Comparison of ENCODE assay signal across 22 mouse cellular contexts in the genomic region with DNA sequence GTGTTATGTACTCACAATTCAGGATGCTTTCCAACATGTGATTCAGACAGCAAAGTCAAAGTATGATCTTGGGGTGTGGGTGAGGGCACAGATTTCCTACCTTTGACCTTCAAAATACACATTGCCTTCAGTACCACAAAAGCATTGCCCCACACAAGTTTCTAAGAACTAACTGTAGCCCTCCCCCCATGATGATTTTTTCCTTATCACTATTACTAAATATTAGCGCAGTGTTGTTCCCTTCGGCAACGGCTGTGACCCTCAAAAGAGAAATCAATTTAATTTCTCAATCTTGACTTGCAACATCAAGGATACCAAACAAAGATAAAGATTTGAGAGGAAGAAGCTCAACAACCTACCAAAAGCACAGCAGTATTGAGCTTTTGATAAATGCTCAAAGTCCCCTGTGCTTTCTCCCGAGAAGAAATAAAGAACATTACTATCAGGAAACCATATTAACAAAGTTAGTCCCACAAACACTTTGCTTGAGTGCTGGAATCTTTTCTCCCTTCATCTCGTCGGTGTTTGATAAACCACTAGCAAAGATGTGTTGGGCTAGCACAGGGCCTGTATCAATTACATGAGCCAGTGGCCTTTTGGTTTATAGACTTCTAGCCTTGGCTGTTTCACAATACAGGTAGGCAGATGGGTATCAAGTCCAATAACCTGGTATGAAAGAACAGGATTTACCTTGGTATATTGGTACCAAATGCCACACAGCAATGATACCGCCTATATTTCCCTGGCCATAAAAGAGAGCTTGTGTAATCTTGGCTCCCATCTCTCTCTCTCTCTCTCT. TPM values are rescaled to one million over a fixed set of nuclear protein-coding genes. Genes with fewer than 3 reads are reported as not detected.
"Had no signal": no experiment of that assay in that cellular context is flagged by ENCODE, and none has a peak within 500 bp of the region (broad histone marks: within the 10 kb centered on the region; RNA-seq: fewer than 3 reads in every experiment).

No protein-coding gene starts in this region.

- H3K27me3 ChIP-seq: liver, embryonic 13.5 days; liver, embryonic 15.5 days; midbrain, embryonic 12.5 days; neural tube, embryonic 13.5 days; neural tube, embryonic 15.5 days had no signal

- H3K27ac ChIP-seq: liver, embryonic 13.5 days; liver, embryonic 15.5 days; midbrain, embryonic 10.5 days; midbrain, embryonic 12.5 days; neural tube, embryonic 13.5 days; neural tube, embryonic 15.5 days had no signal

- DNase-seq: liver, embryonic 13.5 days; lung, adult 18-20 months; lung, embryonic 14.5 days; lung, postnatal 10 days; lung, postnatal 4 days; midbrain, embryonic 14.5 days; retina, postnatal 1 day; right cerebral cortex, adult 18-20 months; right cerebral cortex, postnatal 25 days; right cerebral cortex, postnatal 4 days; spleen, adult 18-20 months; thymus, adult 18-20 months; thymus, postnatal 14 days; thymus, postnatal 36 days had no signal

- H3K9me3 ChIP-seq: liver, embryonic 13.5 days; liver, embryonic 15.5 days; midbrain, embryonic 10.5 days; midbrain, embryonic 12.5 days; neural tube, embryonic 13.5 days; neural tube, embryonic 15.5 days had no signal

- ATAC-seq: midbrain, embryonic 16.5 days had no signal

- H3K4me3 ChIP-seq: liver, embryonic 13.5 days; liver, embryonic 15.5 days; midbrain, embryonic 10.5 days; midbrain, embryonic 12.5 days; myocyte; neural tube, embryonic 13.5 days; neural tube, embryonic 15.5 days had no signal

- H3K36me3 ChIP-seq: liver, embryonic 13.5 days; liver, embryonic 15.5 days; midbrain, embryonic 10.5 days; midbrain, embryonic 12.5 days; neural tube, embryonic 13.5 days; neural tube, embryonic 15.5 days had no signal

- H3K9ac ChIP-seq: liver, embryonic 13.5 days; liver, embryonic 15.5 days; lung, embryonic 14.5 days; midbrain, embryonic 12.5 days; neural tube, embryonic 13.5 days; neural tube, embryonic 15.5 days had no signal

- H3K4me2 ChIP-seq: liver, embryonic 13.5 days; liver, embryonic 15.5 days; lung, embryonic 14.5 days; midbrain, embryonic 12.5 days; neural tube, embryonic 13.5 days; neural tube, embryonic 15.5 days had no signal

- H3K4me1 ChIP-seq: liver, embryonic 13.5 days; liver, embryonic 15.5 days; midbrain, embryonic 10.5 days; midbrain, embryonic 12.5 days; neural tube, embryonic 13.5 days; neural tube, embryonic 15.5 days had no signal

RNA-seq across cellular contexts. Expression of gene Prlr, which starts 25.7 kb away (rescaled TPM):
- total RNA-seq: megakaryocyte, adult 5-6 weeks had no signal
- polyA plus RNA-seq: myocyte had no signal
